Mouse (Mus musculus): ENCODE results near the gene Hacd4.
"Not testable (repeated sequence)": the region's sequence is repeated elsewhere in the genome, so short reads cannot be mapped to it uniquely, and the experiment has no call there.

Gene Hacd4

GRCm38 (mm10) chr4:88432412-88433024, 6.2 kb downstream of the Hacd4 start:
- no peak for DNase-seq

DNA sequence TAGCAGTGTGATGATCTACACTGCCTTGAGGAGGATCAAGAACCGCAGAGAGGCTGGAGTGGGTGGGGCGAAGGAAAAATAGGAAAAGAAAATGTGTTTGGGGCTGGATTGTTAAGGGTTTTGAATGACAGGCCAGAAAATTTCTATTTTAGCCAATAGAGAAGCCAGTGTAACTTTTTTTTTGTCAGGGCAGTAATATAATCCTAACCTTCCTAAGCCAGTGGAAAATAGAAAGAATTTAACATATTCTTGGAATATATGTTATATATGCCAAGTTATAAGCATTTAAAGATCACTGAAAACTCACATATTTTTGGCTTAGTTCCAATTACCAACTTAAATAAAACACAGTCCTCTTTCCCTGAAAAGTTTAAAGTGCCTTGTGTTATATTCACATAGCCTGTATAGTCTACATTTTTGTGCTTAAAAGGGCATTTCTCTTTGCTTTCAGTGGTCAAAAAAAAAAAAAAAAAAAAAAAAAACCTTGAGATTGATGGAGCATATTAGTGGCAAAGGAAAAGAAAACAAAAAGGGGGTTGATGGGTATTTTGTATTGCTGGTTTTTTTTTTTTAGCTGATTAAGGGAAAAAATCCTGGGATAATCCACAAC, 11.0 kb downstream of the Hacd4 start:
- DNase-seq: no peak

DNA sequence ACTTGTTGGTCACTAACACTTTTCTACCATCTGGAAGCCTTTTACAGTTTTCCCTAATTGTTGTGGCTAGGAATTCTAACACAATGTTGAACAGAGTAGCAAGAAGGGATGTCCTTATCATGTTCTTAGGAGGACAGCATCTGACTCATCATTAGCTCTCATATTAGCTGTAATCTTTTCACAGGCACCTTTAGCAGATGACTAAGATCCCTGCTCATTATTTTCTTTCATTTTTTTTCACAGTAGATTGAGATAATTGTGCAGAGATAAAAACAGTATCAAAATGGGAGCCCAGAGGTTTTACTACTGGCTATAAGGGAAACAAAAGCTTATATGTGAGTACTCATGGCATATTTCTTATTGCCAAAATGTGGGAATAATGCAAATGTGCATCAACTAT, 14.2 kb downstream of the Hacd4 start:
- DNase-seq: no peak

DNA sequence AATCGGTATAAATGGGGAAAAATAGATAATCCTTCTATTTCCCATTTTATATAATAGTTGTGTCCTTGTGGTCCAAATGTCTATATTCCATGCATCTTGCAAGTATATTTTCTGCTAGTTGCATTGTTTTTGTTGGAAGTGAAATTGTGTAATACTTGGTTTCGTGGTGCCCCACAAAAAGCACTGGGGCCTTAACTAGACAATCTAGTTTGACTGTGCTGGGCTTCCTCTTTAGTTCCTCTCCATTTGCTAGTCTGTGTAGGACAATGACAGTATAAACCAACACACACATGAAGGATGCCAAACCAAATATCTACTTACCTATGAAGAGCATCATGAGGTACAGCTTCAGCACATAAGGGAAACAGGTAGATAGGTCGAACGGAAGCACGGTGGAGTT, 19.4 kb downstream of the Hacd4 start:
- no peak for DNase-seq

DNA sequence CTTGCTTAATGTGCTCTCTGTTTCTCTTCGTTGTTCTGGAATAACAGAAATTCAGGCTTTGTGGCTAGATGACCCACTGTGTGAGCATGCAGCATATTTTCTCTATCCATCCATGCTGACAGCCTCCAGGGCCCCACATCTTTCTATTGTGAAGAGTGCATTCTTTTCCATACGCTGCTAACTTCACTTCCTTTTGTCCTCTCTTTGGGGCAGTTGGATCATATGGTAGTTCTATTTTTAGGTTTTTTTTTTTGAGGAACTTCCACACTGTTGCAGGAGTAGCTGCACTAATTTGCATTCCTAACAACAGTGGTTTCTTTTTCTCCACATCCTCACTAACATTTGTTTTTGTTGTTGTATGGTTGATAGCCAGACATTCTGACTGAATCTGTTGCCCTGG, 23.7 kb downstream of the Hacd4 start:
- DNase-seq: no peak

- no peak for DNase-seq
These were observed 26.4 kb downstream of the Hacd4 start for GRCm38 (mm10) chr4:88412331-88412730.

- no peak for DNase-seq
These were observed 29.4 kb downstream of the Hacd4 start for GRCm38 (mm10) chr4:88409279-88409678.

- DNase-seq: no peak
These were observed 31.6 kb downstream of the Hacd4 start for GRCm38 (mm10) chr4:88406887-88407696.

GRCm38 (mm10) chr4:88402884-88403283, 35.8 kb downstream of the Hacd4 start:
- DNase-seq: no peak

- DNase-seq: no peak
These were observed 37.8 kb downstream of the Hacd4 start for GRCm38 (mm10) chr4:88400992-88401313.

DNA sequence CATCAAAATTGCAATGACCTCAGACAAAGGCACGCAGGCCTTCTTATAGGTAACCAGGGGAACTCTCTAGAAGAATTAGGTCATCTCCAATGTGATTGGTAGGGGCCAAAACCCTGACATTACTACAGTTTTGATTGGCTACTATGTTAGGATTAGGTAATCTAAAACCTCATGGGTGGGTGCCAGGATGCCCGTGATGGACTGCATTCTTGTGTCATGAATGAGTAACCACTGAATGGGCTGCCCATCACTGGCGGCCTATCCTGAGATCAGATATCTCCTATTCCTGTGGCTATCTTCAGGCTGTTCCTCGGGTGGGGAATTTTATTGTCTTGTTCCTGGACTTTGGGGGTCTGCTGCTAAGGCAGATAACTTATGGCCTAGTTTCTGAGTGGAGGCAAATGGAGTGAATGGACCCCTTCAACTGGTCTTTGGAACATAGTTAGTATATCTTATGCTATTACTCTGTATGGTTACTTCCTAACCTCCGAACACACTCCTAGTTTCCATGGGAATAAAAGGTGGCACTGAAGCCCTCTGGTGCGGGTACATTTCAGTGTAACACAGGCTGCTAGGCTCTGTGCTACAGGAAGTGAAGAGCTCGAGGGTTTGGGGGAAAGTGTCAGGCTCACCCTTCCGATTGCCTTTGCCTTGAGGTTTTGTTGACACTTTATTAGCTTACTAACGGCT, 38.3 kb downstream of the Hacd4 start:
- no peak for DNase-seq

DNA sequence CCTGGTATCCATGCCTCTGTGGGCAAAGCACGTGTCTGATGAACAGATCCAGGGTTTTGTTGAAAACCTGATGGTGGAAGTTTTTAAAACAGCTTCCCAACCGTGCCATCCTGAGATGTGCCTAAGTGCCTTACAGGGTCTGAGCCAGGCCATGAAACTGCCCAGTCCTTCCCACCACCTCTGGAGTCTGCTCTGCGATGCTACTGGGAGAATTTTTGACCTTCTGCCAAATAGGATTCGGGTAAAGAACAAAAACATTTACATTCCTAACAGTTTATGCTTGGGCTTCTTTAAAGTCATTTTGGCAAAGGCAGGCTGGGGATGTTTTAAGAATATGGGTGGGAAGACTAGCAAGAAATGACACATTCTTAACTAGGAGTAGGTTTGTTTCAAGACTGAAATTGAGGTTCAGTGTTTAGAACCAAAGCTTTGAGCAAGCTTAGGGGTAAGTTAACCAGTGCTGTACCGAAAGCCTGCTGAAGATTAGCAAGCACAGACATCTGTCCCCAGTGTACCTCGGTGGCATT, 41.7 kb downstream of the Hacd4 start:
- DNase-seq: no peak

GRCm38 (mm10) chr4:88395717-88396116, 43.0 kb downstream of the Hacd4 start:
- DNase-seq: no peak

DNA sequence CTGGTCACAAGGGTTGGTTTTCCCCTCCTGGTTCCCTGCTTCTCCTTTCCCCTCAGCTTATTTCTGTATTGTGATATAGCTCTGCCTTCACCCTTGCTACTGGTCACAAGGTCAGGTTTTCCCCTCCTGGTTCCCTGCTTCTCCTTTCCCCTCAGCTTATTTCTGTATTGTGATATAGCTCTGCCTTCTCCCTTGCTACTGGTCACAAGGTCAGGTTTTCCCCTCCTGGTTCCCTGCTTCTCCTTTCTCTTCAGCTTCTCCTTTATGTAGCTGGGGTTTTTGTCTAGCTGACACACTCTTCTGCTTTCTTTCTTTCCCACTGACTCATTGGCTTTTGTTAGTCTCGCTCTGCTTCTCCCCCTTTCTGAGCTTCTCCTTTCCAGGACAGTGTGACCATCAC, 48.1 kb downstream of the Hacd4 start:
- DNase-seq: not testable (repeated sequence)

GRCm38 (mm10) chr4:88390036-88390435, 48.7 kb downstream of the Hacd4 start:
- no peak for DNase-seq

DNA sequence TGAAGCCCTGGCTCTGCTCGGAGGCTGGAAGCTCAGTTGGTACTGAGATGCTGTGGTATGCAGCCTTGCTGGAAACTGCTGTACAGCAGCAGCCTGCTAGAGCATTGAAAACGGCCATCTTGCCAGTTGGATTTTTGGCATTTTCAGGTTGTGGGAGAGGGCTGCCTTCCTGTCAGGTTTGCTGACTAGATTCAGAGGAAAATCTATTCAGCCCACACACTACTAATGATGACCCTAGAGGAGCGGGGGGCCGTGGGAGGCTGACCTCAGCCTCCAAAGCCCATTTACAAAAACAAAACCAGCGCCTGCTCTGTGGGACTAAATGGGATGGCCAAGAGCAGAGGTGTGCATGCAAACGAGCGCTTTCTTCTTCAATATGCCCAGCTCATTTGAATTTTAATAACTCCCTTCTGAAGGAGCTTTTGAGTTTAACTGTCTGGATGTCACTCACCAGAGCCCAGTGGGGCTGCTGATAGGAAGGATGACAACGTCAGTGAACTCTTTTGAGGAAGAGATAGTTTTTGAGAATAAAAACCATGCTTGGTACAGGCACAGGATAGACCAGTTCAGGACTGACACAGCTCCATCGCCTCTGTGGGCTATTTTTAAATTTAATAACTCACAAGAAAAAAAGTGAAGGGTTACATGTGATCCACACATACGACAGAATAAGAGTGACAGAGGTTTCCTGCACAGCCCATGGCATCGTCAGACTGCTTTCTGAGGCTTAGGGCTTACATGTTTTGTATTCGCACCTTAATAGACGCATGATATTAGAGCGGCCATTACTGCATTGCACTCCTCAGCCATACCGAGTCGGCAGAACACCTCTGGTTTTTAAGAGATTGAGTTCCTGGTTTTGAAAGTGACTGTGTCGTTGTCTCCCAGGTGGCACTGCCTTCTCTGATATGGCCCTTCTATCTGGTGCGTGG, 66.2 kb downstream of the Hacd4 start:
- DNase-seq: no peak

DNA sequence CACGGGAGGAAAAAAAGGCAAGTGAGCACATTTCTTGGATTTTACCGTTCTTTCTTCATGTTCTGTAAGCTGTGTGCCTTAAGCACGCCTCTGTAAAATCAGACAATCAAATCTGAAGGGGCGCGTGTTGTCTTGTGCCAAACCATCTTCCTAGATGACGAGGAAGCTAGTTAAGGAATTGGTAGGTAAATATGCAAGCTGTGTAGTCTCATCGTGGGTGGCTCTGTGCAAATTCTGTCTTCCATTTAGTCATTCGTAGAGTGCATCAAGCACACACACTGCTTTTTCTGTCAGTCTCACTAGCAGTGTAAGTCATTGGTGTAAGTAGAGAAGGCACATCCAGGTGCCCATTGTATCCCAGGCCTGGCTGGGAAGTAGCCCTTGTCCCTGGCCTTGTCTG, 67.9 kb downstream of the Hacd4 start:
- DNase-seq: no peak

DNA sequence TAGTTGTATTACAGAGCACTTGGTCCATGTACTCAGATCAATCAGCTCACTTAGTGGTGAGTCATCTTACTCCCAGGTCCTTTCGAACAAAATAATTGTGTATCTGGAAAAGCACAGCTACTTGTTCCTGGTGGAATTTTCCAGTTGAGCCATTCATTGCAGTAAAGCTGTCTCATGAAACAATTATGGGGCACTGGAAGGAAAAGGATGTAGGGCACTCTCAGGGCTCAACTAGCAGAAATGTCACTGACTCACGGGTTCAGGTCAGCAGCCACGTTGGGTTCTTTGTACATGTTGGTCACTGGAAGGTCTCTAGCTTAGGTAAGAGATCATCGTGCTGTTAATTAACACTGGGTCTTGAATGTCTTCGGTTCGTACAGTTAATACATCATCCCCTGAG, 68.8 kb downstream of the Hacd4 start:
- DNase-seq: no peak

GRCm38 (mm10) chr4:88357431-88357830, 81.3 kb downstream of the Hacd4 start:
- DNase-seq: no peak

DNA sequence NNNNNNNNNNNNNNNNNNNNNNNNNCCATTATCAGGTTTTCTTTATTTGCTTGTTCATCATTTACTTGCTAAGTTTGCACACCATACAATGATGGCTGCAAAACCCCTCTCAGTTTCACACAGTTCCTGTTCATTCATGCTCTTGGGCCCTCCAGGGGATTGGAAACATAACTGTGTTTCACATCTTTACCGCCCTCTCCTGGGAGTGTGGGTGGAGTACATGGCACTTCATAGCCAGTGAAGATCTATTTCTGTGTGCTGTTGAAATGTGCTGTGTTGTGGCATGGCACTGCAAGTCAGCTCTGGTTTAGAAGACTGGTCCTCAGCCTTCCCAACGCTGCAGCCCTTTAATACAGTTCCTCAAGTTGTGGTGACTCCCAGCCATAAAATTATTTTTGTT, 82.1 kb downstream of the Hacd4 start:
- no peak for DNase-seq

- DNase-seq: peak; percentile 65
These were observed 87.8 kb downstream of the Hacd4 start for GRCm38 (mm10) chr4:88350910-88351309.

Data from kidney, adult 18-20 months (tissue).